Mouse (Mus musculus): ENCODE measurements around the gene Arhgap15. TPM values are rescaled to one million over a fixed set of nuclear protein-coding genes. Genes with fewer than 3 reads are reported as not detected.
A peak's percentile ranks its signal among the peaks of the same experiment; 100 is the strongest.

Arhgap15 gene
- total and polyA plus RNA-seq, 3 experiments, result 0.39 to 1.2 (median 0.70) TPM

DNA sequence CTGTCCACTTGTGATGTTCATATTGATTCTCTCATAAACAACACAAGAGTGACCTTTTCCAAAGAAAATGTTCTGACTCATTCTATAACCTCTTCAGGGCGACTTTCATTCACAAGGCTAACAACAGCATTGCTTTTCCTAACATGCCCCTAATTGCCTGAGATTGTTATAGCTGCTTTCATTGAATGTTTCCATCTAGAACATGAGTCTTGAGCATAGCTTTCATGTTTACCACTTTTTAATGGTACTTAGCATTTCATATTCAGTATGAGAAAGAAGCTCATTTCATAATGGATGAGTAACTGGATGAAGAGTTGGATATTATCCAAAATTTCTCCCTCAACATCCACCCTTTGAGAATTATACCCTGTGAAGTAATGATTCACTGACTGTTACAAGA lies 403.7 kb downstream of the Arhgap15 start:
- Histone ChIP-seq H3K79me2 (replicated peaks; ENCODE audit: control insufficient read depth, insufficient read depth, low read length) (no peaks in the 10 kb centered on the region), H3K4me3 (no peak overlapping the region), H3K4me1 (ENCODE audit: control insufficient read depth, insufficient read depth, low read length) (no peaks in the 10 kb centered on the region), H3K9ac (ENCODE audit: low read depth, low read length) (no peak overlapping the region), H3K36me3 (ENCODE audit: control insufficient read depth, insufficient read depth, low read length) (no peaks in the 10 kb centered on the region), H3K27ac (peak overlapping the region; percentile 8; the same call in 1 of the 2 replicates), H3K27me3 (ENCODE audit: control insufficient read depth, insufficient read depth, low read length) (no peaks in the 10 kb centered on the region)
- WGBS, result 80% methylated on average over 1 of the region's 1 CpGs
- intact Hi-C loops (cut with DNase I), result no loop called here
- TF ChIP-seq CTCF (IDR thresholded peaks at IDR 0.05) (no peak), EP300 (IDR thresholded peaks at IDR 0.05; ENCODE audit: insufficient read depth, low read depth, low read length) (no peak), POLR2A (IDR thresholded peaks at IDR 0.05; ENCODE audit: insufficient read depth, low read depth, low read length) (no peak)
- no peak for DNase-seq

DNA sequence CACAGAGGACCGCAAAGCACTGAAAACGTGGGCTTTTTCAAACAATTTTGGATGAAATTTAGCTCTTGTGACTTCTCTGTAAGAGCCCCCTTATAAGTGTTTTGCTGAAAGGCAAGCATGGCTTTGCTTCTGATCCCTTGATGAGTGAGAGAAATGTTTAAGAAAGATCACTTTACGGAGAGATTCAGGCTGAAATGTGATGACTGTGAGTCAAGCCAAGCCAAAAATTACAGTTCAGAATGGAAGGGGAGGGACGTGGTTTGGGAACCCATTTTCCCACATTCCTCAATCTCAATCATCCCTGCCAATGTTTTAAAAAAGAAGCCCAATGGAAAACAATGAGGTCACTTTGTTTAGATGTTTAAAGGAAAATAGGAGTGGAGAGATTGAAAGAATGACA lies 411.7 kb downstream of the Arhgap15 start:
- H3K4me3 ChIP-seq, result no peak overlapping the region
- DNase-seq, result no peak
- no peaks in the 10 kb centered on the region for H3K4me1 ChIP-seq (ENCODE audit: control insufficient read depth, insufficient read depth, low read length)
- H3K79me2 ChIP-seq (replicated peaks; ENCODE audit: control insufficient read depth, insufficient read depth, low read length), result no peaks in the 10 kb centered on the region
- H3K27me3 ChIP-seq (ENCODE audit: control insufficient read depth, insufficient read depth, low read length), result no peaks in the 10 kb centered on the region
- no peak overlapping the region for H3K27ac ChIP-seq
- H3K9ac ChIP-seq (ENCODE audit: low read depth, low read length), result no peak overlapping the region
- intact Hi-C loops (cut with DNase I), result no loop called here
- no peaks in the 10 kb centered on the region for H3K36me3 ChIP-seq (ENCODE audit: control insufficient read depth, insufficient read depth, low read length)
- TF ChIP-seq POLR2A (IDR thresholded peaks at IDR 0.05; ENCODE audit: insufficient read depth, low read depth, low read length), result no peak
- no peak for TF ChIP-seq EP300 (IDR thresholded peaks at IDR 0.05; ENCODE audit: insufficient read depth, low read depth, low read length)
- no peak for TF ChIP-seq CTCF (IDR thresholded peaks at IDR 0.05)
- WGBS, result 65% methylated on average over 4 of the region's 4 CpGs

DNA sequence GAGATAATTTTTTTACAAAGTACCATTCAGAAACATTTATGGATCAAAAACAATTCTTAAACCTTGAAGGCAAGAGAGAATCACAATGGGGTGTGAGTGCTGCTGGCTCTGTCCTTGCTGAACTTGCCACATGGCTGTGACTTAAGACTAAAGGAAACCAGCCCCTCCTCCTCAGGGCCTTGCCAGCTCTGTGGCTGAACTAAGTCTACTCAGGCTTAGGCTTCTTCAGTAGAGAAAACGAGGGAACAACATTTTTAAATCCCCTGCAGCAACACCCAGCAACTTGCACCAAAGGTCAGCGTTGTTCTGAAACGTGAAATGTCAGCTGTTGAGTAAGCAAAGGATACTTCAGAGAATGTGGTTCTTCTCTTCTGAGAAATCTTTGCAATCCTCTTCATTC lies 417.2 kb downstream of the Arhgap15 start:
- H3K27me3 ChIP-seq (ENCODE audit: control insufficient read depth, insufficient read depth, low read length), result no peaks in the 10 kb centered on the region
- no peaks in the 10 kb centered on the region for H3K79me2 ChIP-seq (replicated peaks; ENCODE audit: control insufficient read depth, insufficient read depth, low read length)
- H3K4me1 ChIP-seq (ENCODE audit: control insufficient read depth, insufficient read depth, low read length), result no peaks in the 10 kb centered on the region; the same call in 1 of the 2 replicates
- no peaks in the 10 kb centered on the region for H3K36me3 ChIP-seq (ENCODE audit: control insufficient read depth, insufficient read depth, low read length)
- H3K4me3 ChIP-seq, result no peak overlapping the region
- no peak overlapping the region for H3K9ac ChIP-seq (ENCODE audit: low read depth, low read length)
- DNase-seq, result peak; percentile 18 to 28
- no peak overlapping the region for H3K27ac ChIP-seq
- TF ChIP-seq EP300 (IDR thresholded peaks at IDR 0.05; ENCODE audit: insufficient read depth, low read depth, low read length), result no peak
- no peak for TF ChIP-seq CTCF (IDR thresholded peaks at IDR 0.05)
- no peak for TF ChIP-seq POLR2A (IDR thresholded peaks at IDR 0.05; ENCODE audit: insufficient read depth, low read depth, low read length)
- intact Hi-C loops (cut with DNase I), result no loop called here
- WGBS, result 46% methylated on average over 3 of the region's 3 CpGs

DNA sequence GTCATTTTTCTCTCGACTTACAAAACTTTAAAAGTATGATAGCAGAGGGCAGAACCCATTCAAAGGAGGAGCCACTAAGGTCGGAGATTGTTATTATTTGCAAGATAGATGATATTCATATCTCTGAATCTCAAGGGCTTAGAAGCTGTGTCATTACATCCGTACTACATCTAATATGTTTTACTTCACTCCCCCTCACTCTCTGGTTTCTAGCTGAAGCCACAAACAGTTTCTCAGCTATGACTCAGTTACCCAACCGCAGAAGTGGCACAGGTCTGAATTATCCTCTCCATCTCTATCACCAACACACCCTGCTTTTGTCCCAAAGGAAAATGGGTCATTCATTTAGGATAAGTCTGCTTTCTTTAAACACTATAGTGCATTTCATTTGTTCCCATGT lies 418.1 kb downstream of the Arhgap15 start:
- 85% methylated on average over 4 of the region's 4 CpGs for WGBS
- Histone ChIP-seq H3K9ac (ENCODE audit: low read depth, low read length) (no peak overlapping the region), H3K79me2 (replicated peaks; ENCODE audit: control insufficient read depth, insufficient read depth, low read length) (no peaks in the 10 kb centered on the region), H3K27ac (no peak overlapping the region), H3K36me3 (ENCODE audit: control insufficient read depth, insufficient read depth, low read length) (no peaks in the 10 kb centered on the region), H3K4me3 (no peak overlapping the region), H3K4me1 (ENCODE audit: control insufficient read depth, insufficient read depth, low read length) (no peaks in the 10 kb centered on the region; the same call in 1 of the 2 replicates), H3K27me3 (ENCODE audit: control insufficient read depth, insufficient read depth, low read length) (no peaks in the 10 kb centered on the region)
- no peak for DNase-seq
- intact Hi-C loops (cut with DNase I), result no loop called here
- no peak for TF ChIP-seq POLR2A (IDR thresholded peaks at IDR 0.05; ENCODE audit: insufficient read depth, low read depth, low read length)
- no peak for TF ChIP-seq CTCF (IDR thresholded peaks at IDR 0.05)
- no peak for TF ChIP-seq EP300 (IDR thresholded peaks at IDR 0.05; ENCODE audit: insufficient read depth, low read depth, low read length)

DNA sequence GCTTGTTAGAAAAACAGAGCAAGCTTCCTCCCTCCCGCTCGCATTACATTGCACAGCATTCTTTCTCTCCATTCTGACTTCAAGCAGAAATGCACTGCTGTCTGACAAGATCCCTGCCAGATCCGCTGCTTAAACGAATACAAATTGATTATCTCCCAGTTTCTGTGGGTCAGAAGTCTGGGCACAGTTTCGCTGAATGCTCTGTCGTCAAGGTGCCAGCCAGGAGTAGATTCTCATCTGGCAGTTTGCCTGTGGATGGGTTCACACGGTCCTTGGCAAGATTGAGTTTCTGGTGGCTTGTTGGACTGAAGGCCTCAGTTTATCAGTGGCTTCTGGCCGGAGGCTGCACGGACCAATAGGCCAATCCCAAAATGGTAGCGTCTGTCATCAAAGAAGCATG lies 435.9 kb downstream of the Arhgap15 start:
- no peak for DNase-seq
- WGBS, result 62% methylated on average over 10 of the region's 10 CpGs
- H3K4me1 ChIP-seq (ENCODE audit: control insufficient read depth, insufficient read depth, low read length), result no peaks in the 10 kb centered on the region

DNA sequence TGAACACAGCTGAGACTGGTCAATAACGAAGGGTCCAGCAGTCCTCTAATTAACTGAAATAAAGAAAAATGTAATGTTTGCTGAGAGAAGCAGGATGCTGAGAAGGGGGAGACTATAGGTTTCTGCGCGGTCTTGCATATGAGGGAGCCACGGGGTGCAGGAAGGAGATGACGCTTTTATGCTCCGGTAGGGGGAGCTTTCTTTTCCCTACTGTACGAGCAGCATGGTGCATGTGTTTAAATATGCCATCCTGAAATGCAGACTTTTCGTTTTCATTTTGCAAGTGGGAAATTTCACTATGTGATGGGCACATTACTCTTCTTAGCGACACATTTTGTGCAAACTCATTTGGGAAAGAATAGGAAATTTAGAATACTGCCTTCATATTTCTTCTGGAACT lies 442.1 kb downstream of the Arhgap15 start:
- intact Hi-C loops (cut with DNase I), result no loop called here
- no peak for DNase-seq
- Histone ChIP-seq H3K27ac (no peak overlapping the region), H3K27me3 (ENCODE audit: control insufficient read depth, insufficient read depth, low read length) (no peaks in the 10 kb centered on the region), H3K4me1 (ENCODE audit: control insufficient read depth, insufficient read depth, low read length) (no peaks in the 10 kb centered on the region), H3K79me2 (replicated peaks; ENCODE audit: control insufficient read depth, insufficient read depth, low read length) (no peaks in the 10 kb centered on the region), H3K9ac (ENCODE audit: low read depth, low read length) (no peak overlapping the region), H3K4me3 (no peak overlapping the region), H3K36me3 (ENCODE audit: control insufficient read depth, insufficient read depth, low read length) (no peaks in the 10 kb centered on the region)
- no peak for TF ChIP-seq POLR2A (IDR thresholded peaks at IDR 0.05; ENCODE audit: insufficient read depth, low read depth, low read length)
- no peak for TF ChIP-seq EP300 (IDR thresholded peaks at IDR 0.05; ENCODE audit: insufficient read depth, low read depth, low read length)
- TF ChIP-seq CTCF (IDR thresholded peaks at IDR 0.05), result no peak
- WGBS, result 85% methylated on average over 9 of the region's 9 CpGs

More for the DNA sequence above, 435.9 kb downstream of the Arhgap15 start:
- Histone ChIP-seq H3K27me3 (ENCODE audit: control insufficient read depth, insufficient read depth, low read length) (no peaks in the 10 kb centered on the region), H3K36me3 (ENCODE audit: control insufficient read depth, insufficient read depth, low read length) (no peaks in the 10 kb centered on the region), H3K79me2 (replicated peaks; ENCODE audit: control insufficient read depth, insufficient read depth, low read length) (no peaks in the 10 kb centered on the region), H3K4me3 (no peak overlapping the region), H3K9ac (ENCODE audit: low read depth, low read length) (no peak overlapping the region), H3K27ac (no peak overlapping the region)
- intact Hi-C loops (cut with DNase I), result no loop called here
- TF ChIP-seq CTCF (IDR thresholded peaks at IDR 0.05), result no peak
- TF ChIP-seq POLR2A (IDR thresholded peaks at IDR 0.05; ENCODE audit: insufficient read depth, low read depth, low read length), result no peak
- no peak for TF ChIP-seq EP300 (IDR thresholded peaks at IDR 0.05; ENCODE audit: insufficient read depth, low read depth, low read length)

Data from heart, adult 2 months (tissue).